Mouse (Mus musculus): ENCODE measurements around the gene Olfr1065. TPM values are rescaled to one million over a fixed set of nuclear protein-coding genes. Genes with fewer than 3 reads are reported as not detected.
"Not testable (repeated sequence)": the region's sequence is repeated elsewhere in the genome, so short reads cannot be mapped to it uniquely, and the experiment has no call there.

Olfr1065 gene
- not detected in 2 replicates for polyA plus RNA-seq (2015; fragmentation: Nextera tagmentation; extraction: Ambion mirVana)

GRCm38 (mm10) chr2:86450491-86450890 lies at the start of gene Olfr1065:
Olfr1065 (minus strand) TSS chr2:86450591.
- DNase-seq (ENCODE audit: low spot score), result not testable (repeated sequence)

DNA sequence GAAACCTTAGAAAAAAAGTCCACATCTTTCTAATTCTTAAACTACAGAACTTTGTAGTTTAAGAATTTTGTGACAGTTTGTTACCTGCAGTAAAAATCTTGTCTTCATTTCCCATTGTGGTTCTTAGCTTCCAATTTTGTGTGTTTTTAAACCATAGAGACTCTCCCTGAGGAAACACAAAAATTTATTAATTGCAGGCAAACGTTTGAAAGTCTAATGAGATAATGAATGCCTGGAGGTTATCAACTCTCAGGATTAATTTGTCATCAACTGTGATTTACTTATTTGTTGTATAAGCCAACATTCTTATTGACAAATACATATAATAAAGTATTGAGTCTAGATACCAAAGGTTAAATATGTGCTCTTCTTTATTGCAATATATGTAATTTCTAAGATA lies 36.9 kb upstream of the Olfr1065 start, which contains the start of gene Olfr228:
Gene Olfr228 (minus strand): TSS at position 101 of the 400 bp plus-strand sequence.
- no peak for DNase-seq (ENCODE audit: low spot score)

DNA sequence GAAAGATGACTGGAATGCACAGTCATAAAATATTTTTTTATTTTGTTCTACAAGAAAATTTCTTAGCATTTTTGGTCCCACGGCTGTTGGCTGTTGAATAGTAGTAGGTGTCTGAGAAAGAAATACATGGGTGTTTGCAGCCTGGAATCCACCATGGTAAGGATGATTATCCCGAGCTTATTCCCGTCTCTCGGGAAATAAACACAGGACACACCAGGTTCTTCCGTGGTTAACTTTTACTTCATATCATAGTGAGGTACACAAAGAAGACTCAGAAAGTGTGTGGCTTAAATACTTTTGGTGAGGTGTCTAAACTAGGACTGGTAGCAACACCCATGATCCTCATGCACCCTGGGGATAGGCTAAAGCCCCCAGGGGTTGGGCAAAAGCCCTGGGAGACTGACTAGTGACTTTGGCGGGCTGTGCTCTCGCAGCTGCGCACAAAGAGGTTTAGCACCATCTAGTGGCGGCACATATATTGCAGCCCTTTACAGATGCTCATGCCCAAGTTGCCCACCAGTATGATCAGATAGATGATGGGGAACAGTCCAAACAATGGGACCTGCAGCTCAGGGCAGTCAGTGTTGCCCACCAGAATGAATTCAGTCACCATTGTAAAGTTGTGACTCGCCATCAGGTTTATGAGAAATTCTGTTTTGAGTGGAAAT lies 14.2 kb upstream of the Olfr1065 start:
- DNase-seq (ENCODE audit: low spot score), result peak; percentile 61

DNA sequence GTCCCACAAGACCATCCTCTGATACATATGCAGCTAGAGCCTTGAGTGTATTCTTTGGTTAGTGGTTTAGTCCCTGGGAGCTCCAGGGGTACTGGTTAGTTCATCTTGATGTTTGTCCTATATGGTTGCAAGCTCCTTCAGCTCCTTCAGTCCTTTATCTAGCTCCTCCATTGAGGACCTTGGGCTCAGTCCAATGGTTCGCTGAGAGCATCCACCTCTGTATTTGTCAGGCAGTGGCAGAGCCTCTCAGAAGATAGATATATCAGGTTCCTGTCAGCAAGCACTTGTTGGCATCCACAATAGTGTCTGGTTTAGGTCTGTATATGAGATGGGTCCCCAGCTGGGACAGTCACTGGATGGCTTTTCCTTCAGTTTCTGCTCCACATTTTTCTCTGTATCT lies 10.0 kb upstream of the Olfr1065 start:
- DNase-seq (ENCODE audit: low spot score), result no peak

GRCm38 (mm10) chr2:86456169-86456568 lies 5.8 kb upstream of the Olfr1065 start, which contains the start of gene Olfr1066:
Olfr1066 (minus strand) TSS chr2:86456269.
- no peak for DNase-seq (ENCODE audit: low spot score)

- DNase-seq (ENCODE audit: low spot score), result not testable (repeated sequence)
Measured at GRCm38 (mm10) chr2:86442101-86442500, 8.3 kb downstream of the Olfr1065 start.

DNA sequence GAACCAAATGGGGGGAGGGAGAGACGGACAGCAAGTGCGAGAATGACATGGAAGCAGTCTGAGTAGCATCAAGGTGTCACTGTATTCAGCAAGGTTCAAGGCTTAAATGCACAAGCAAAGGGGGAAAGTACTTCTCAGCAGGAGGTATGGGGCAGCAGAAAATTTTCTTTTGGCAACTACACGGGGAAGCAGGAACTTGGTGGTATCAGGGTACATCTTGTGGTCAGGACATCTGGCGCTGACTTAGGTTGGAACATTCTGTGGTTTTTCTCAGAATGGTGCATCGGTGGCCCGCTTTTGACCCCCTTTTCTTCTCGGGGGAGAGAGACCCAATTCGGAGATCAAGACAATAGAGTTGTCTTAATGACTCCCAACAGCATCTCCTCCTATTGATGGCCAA lies 21.9 kb downstream of the Olfr1065 start:
- DNase-seq (ENCODE audit: low spot score), result peak; percentile 55

DNA sequence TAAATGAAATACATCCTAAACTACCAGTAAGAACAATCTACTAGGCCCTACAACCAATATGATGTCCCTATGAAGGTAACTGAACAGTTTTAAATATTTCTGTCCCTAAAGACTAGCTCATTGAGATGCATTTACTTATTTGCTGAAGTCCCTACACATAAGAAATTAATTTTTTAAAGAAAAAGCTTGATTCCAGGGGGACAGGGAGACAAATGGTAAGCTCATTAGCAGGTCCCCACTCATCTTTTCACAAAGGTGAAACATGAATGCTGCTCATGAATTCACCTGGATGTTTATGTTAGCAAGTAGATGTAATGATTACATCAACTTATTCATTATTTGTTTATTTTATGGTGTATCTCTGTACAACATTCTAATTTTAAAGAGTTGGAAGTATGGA lies 23.7 kb downstream of the Olfr1065 start, which contains the start of gene Olfr1062:
Gene Olfr1062 (minus strand): TSS at position 101 of the 400 bp plus-strand sequence.
- not testable (repeated sequence) for DNase-seq (ENCODE audit: low spot score)

DNA sequence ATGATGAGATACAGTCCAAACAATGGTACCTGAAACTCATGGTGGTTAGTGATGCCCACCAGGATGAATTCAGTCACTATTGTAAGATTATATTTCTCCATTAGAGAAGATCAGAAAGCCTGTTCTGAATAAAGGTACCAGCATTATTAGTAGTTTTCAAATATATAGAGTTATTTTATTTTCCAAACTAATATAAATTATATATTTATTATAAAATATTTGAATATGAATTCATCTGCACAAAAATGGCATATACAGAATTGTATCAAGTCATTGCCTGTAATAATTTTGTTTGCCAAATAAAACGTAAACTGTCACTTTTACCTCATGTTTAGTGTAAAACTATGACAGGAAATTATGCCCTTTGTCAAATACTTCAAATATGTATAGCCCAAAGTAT lies 36.4 kb downstream of the Olfr1065 start, which contains the start of gene Olfr1061:
Gene Olfr1061 (minus strand): TSS at position 101 of the 400 bp plus-strand sequence.
- DNase-seq (ENCODE audit: low spot score), result no peak

- no peak for DNase-seq (ENCODE audit: low spot score)
Measured at GRCm38 (mm10) chr2:86395114-86395513, 55.3 kb downstream of the Olfr1065 start.

Other genes starting within 250 kb of the Olfr1065 start
- gene Olfr1045, start 247.6 kb downstream of the Olfr1065 start, polyA plus RNA-seq (2015; fragmentation: Nextera tagmentation; extraction: Ambion mirVana), result not detected in 2 replicates
- gene Olfr1046, start 231.3 kb downstream of the Olfr1065 start, polyA plus RNA-seq (2015; fragmentation: Nextera tagmentation; extraction: Ambion mirVana), result not detected in 2 replicates
- not detected in 2 replicates for gene Olfr1047, start 219.2 kb downstream of the Olfr1065 start, polyA plus RNA-seq (2015; fragmentation: Nextera tagmentation; extraction: Ambion mirVana)
- not detected in 2 replicates for gene Olfr1048, start 210.3 kb downstream of the Olfr1065 start, polyA plus RNA-seq (2015; fragmentation: Nextera tagmentation; extraction: Ambion mirVana)
- gene Olfr1049, start 192.3 kb downstream of the Olfr1065 start, polyA plus RNA-seq (2015; fragmentation: Nextera tagmentation; extraction: Ambion mirVana), result not detected in 2 replicates
- gene Olfr1051, start 171.5 kb downstream of the Olfr1065 start, polyA plus RNA-seq (2015; fragmentation: Nextera tagmentation; extraction: Ambion mirVana), result not detected in 2 replicates
- not detected in 2 replicates for gene Olfr1052, start 158.1 kb downstream of the Olfr1065 start, polyA plus RNA-seq (2015; fragmentation: Nextera tagmentation; extraction: Ambion mirVana)
- gene Olfr1053, start 135.3 kb downstream of the Olfr1065 start, polyA plus RNA-seq (2015; fragmentation: Nextera tagmentation; extraction: Ambion mirVana), result not detected in 2 replicates
- not detected in 2 replicates for gene Olfr1054, start 115.2 kb downstream of the Olfr1065 start, polyA plus RNA-seq (2015; fragmentation: Nextera tagmentation; extraction: Ambion mirVana)
- gene Olfr1055, start 100.3 kb downstream of the Olfr1065 start, polyA plus RNA-seq (2015; fragmentation: Nextera tagmentation; extraction: Ambion mirVana), result not detected in 2 replicates
- gene Olfr1056, start 88.1 kb downstream of the Olfr1065 start, polyA plus RNA-seq (2015; fragmentation: Nextera tagmentation; extraction: Ambion mirVana), result not detected in 2 replicates
- not detected in 2 replicates for gene Olfr1057, start 72.2 kb downstream of the Olfr1065 start, polyA plus RNA-seq (2015; fragmentation: Nextera tagmentation; extraction: Ambion mirVana)
- gene Olfr1058, start 62.0 kb downstream of the Olfr1065 start, polyA plus RNA-seq (2015; fragmentation: Nextera tagmentation; extraction: Ambion mirVana), result 0.08 TPM in 1 of 2 replicates, not detected in the other
- not detected in 2 replicates for gene Olfr1061, start 36.5 kb downstream of the Olfr1065 start, polyA plus RNA-seq (2015; fragmentation: Nextera tagmentation; extraction: Ambion mirVana)
- 0.06 and 0.07 TPM in 2 replicates for gene Olfr1062, start 23.8 kb downstream of the Olfr1065 start, polyA plus RNA-seq (2015; fragmentation: Nextera tagmentation; extraction: Ambion mirVana)
- not detected in 2 replicates for gene Olfr1066, start 5.7 kb upstream of the Olfr1065 start, polyA plus RNA-seq (2015; fragmentation: Nextera tagmentation; extraction: Ambion mirVana)
- gene Olfr228, start 36.8 kb upstream of the Olfr1065 start, polyA plus RNA-seq (2015; fragmentation: Nextera tagmentation; extraction: Ambion mirVana), result not detected in 2 replicates
- not detected in 2 replicates for gene Olfr1076, start 57.9 kb upstream of the Olfr1065 start, polyA plus RNA-seq (2015; fragmentation: Nextera tagmentation; extraction: Ambion mirVana)
- not detected in 2 replicates for gene Olfr1079, start 91.9 kb upstream of the Olfr1065 start, polyA plus RNA-seq (2015; fragmentation: Nextera tagmentation; extraction: Ambion mirVana)
- gene Olfr1080, start 107.6 kb upstream of the Olfr1065 start, polyA plus RNA-seq (2015; fragmentation: Nextera tagmentation; extraction: Ambion mirVana), result not detected in 2 replicates
- not detected in 2 replicates for gene Olfr1082, start 148.4 kb upstream of the Olfr1065 start, polyA plus RNA-seq (2015; fragmentation: Nextera tagmentation; extraction: Ambion mirVana)
- not detected in 2 replicates for gene Olfr1084, start 189.1 kb upstream of the Olfr1065 start, polyA plus RNA-seq (2015; fragmentation: Nextera tagmentation; extraction: Ambion mirVana)
- not detected in 2 replicates for gene Olfr1085, start 211.4 kb upstream of the Olfr1065 start, polyA plus RNA-seq (2015; fragmentation: Nextera tagmentation; extraction: Ambion mirVana)
- gene Olfr1086, start 229.5 kb upstream of the Olfr1065 start, polyA plus RNA-seq (2015; fragmentation: Nextera tagmentation; extraction: Ambion mirVana), result not detected in 2 replicates
- gene Olfr1087, start 247.8 kb upstream of the Olfr1065 start, polyA plus RNA-seq (2015; fragmentation: Nextera tagmentation; extraction: Ambion mirVana), result not detected in 2 replicates